Mouse (Mus musculus) ES-Bruce4 (cell line): ENCODE data around the gene Dbh. TPM values are rescaled to one million over a fixed set of nuclear protein-coding genes. Genes with fewer than 3 reads are reported as not detected.

ENCODE experiments used
- H3K27ac ChIP-seq: 2 replicates; pipeline ENCODE4 v1.5.1; 2012; ENCODE audit warnings: low read length, inconsistent platforms; ENCODE audit not compliant: insufficient read depth
- H3K27me3 ChIP-seq: 2 replicates; pipeline ENCODE4 v1.6.1; 2012; ENCODE audit warnings: mild to moderate bottlenecking, low read length, inconsistent platforms; ENCODE audit not compliant: control insufficient read depth, poor library complexity, insufficient read depth, severe bottlenecking
- H3K36me3 ChIP-seq: 2 replicates; pipeline ENCODE4 v1.6.1; 2012; ENCODE audit warnings: inconsistent platforms, mild to moderate bottlenecking, low read length, moderate library complexity; ENCODE audit not compliant: control insufficient read depth, poor library complexity, insufficient read depth, severe bottlenecking
- H3K4me1 ChIP-seq: one replicate; pipeline ENCODE4 v1.8.1; 2011; ENCODE audit warnings: low read length; ENCODE audit not compliant: control insufficient read depth, insufficient read depth
- H3K4me3 ChIP-seq: 2 replicates; pipeline ENCODE4 v1.5.1; 2011; ENCODE audit warnings: low read depth, mild to moderate bottlenecking, low read length
- H3K9ac ChIP-seq: 2 replicates; pipeline ENCODE4 v1.6.1; 2012; ENCODE audit warnings: low read depth, mild to moderate bottlenecking, inconsistent platforms; ENCODE audit not compliant: poor library complexity, severe bottlenecking
- H3K9me3 ChIP-seq: replicated peaks from 2 replicates; pipeline ENCODE4 v1.6.1; 2012; ENCODE audit warnings: mild to moderate bottlenecking, low read length, inconsistent platforms; ENCODE audit not compliant: control insufficient read depth, poor library complexity, insufficient read depth, severe bottlenecking
- CTCF ChIP-seq: IDR thresholded peaks from one replicate; pipeline ENCODE4 v1.8.1; 2011; ENCODE audit warnings: low read depth, low read length
- EP300 ChIP-seq: IDR thresholded peaks from 2 replicates; pipeline ENCODE4 v1.6.1; 2011; ENCODE audit warnings: low read depth, low read length; ENCODE audit not compliant: insufficient read depth
- POLR2A ChIP-seq: IDR thresholded peaks from one replicate; pipeline ENCODE4 v1.8.1; 2011; ENCODE audit warnings: low read length; ENCODE audit not compliant: insufficient read depth
- polyA plus RNA-seq: library from polyadenylated mRNA; stranded (reverse); fragments of >200 nt; gene quantifications from 2 replicates; pipeline ENCODE4 v1.2.4, GENCODE M21; 2011; ENCODE audit warnings: low read depth; ENCODE audit not compliant: missing spikeins, insufficient read depth, insufficient read length

Gene Dbh
- polyA plus RNA-seq: not detected in 2 replicates

DNA sequence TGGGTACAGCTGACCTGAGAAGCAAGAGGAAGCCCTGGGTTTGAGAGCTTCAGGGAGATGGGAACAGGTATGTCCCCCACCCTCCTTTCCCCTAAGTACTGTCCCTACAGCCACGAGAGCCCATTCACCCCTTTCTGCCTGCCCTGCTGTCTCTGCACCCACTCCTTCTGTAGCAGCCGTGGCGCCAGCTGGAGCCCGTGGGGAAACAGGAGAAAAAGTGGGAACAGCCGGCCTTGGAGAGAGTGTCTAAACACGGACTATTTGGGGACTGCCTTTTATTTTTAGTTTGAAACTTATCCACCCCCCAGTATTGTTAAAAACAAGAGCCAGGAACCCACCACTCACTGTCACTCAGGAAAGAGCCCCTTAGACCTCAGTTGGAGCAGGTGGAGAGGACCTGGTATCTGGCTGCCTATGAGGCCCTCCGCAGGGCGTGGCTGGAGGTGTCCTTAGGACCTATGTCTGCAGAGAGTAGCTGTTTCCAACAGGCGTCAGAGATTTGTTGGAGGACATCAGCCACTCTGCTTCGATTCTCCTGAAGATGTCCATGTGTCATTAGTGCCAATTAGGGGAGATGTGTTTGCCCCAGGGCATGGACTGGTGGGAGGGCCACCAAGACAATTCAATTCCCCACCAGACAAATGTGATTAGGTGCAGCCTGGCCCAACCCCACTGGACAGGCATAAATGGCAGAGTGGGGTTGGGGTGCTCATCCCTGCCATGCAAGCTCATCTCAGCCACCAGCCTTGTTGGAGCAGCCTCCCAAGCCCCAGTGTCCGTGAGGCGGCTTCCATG, at the start of gene Dbh:
Gene Dbh, plus strand, starts transcription at position 438 of the 795 bp plus-strand sequence.
- Histone ChIP-seq H3K9ac (no peak within 1 kb of the TSS), H3K9me3 (no peaks in the 10 kb centered on the region), H3K27me3 (no peaks in the 10 kb centered on the region), H3K27ac (no peak within 1 kb of the TSS), H3K4me3 (no peak within 1 kb of the TSS), H3K36me3 (no peaks in the 10 kb centered on the region), H3K4me1 (no peaks in the 10 kb centered on the region)
- TF ChIP-seq CTCF: no peak
- no peak for TF ChIP-seq EP300
- TF ChIP-seq POLR2A: no peak

- TF ChIP-seq POLR2A: no peak
- TF ChIP-seq EP300: no peak
- TF ChIP-seq CTCF: no peak
- Histone ChIP-seq H3K4me3 (no peak overlapping the region), H3K36me3 (no peaks in the 10 kb centered on the region), H3K9ac (no peak overlapping the region), H3K9me3 (no peaks in the 10 kb centered on the region), H3K4me1 (no peaks in the 10 kb centered on the region), H3K27ac (no peak overlapping the region), H3K27me3 (no peaks in the 10 kb centered on the region)
Observed at GRCm38 (mm10) chr2:27118452-27118851, 46.6 kb upstream of the Dbh start.

DNA sequence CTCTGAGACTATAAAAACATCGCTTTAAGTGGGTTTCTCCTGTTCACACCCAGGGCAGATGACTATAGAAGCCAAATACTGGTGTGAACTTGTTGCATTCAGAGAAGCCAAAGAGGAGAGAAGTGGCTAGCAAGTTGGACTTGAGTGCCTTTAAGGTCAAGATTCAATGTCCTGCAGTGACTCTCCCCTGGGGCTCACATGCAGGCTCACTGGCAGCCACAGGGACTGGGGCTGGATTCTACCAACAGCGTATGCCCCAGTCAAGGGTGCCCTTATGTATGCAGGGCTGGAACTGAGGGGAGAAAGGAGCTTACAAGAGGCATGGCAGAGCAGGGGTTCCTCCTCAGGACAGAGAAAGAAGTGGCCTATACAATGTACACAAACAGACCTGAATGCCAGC, 45.3 kb upstream of the Dbh start:
- Histone ChIP-seq H3K27me3 (no peaks in the 10 kb centered on the region), H3K27ac (no peak overlapping the region), H3K9ac (no peak overlapping the region), H3K9me3 (no peaks in the 10 kb centered on the region), H3K4me3 (no peak overlapping the region), H3K36me3 (no peaks in the 10 kb centered on the region), H3K4me1 (no peaks in the 10 kb centered on the region)
- TF ChIP-seq EP300 (no peak), POLR2A (no peak), CTCF (no peak)

DNA sequence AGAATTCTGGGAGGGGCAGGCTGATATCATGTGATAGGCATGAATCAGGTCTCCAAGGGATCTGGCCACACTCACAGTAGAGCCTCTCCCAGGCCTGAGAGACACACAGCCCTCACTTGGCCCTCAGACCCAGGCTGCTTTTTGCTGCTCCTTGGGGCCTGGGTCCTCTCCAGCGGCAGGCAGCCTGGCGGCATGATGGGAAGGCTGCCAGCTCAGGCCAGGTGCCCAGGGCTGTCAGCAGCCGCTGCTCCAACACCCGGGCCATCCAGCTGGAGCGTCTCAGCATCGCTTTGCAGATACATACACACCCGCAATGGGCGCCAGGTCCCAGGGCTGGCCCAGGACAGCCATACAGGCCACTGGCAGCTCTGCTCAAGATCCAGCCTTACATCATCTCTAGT, 44.8 kb upstream of the Dbh start:
- Histone ChIP-seq H3K27ac (no peak overlapping the region), H3K4me1 (no peaks in the 10 kb centered on the region), H3K36me3 (no peaks in the 10 kb centered on the region), H3K9ac (no peak overlapping the region), H3K9me3 (no peaks in the 10 kb centered on the region), H3K27me3 (no peaks in the 10 kb centered on the region), H3K4me3 (no peak overlapping the region)
- TF ChIP-seq POLR2A (no peak), CTCF (no peak), EP300 (no peak)

DNA sequence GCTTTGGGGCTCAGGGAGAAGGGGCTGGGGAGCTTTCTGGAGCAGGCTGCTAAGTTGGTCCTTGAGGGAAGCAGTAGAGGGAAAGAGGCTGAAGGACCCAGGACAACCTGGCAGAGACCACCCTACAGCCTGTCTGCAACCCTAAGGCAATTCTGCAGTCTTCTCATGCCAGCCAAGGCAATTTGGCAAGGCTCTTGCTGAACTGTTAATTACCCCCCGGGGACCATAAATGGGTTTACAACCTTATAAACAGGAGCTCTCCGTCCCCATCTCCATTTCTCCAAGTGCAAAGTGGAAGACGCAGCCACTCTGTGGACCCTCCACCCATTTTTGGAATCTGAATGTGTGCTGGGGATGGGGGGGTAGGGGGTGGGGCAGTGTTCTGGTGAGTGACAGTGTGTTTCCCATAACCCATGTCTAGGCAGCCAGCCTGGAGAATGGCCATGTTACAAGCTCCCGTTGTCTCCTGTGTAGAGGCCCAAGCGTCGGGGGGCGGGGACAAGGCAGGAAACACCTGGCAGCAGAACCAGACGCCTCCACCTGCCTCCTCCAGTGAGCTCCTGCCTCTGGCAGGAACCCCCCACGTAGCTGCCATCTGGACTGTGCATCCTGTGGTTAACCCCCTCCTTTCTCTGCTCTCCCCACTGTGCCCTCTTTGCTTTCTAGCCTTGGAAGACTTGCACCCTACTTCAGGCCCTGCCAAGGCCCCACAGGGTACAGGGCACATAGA, 43.2 kb upstream of the Dbh start:
- Histone ChIP-seq H3K9ac (no peak overlapping the region), H3K4me3 (no peak overlapping the region), H3K36me3 (no peaks in the 10 kb centered on the region), H3K27me3 (no peaks in the 10 kb centered on the region), H3K27ac (no peak overlapping the region), H3K9me3 (no peaks in the 10 kb centered on the region), H3K4me1 (no peaks in the 10 kb centered on the region)
- TF ChIP-seq POLR2A: no peak
- TF ChIP-seq EP300: no peak
- TF ChIP-seq CTCF: no peak

DNA sequence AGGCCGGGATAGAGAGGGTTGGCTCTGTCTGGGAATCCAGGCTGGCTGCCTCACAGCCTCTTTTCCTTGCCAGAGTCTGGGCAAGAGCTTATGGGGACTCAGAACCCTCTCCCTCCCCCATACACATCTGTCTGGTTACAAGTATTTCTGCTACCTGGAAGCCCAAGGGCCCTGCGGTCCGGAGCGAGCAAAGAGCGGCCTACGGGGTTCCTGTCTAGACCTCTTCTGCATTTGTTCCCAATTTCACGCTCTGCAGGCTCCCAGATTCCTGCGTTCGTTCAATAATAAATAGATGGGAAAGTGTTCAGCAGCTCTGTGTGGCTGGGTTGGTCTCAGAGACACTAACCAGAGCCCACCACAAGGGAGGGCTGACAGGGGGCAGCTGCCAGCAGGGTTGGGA, 42.5 kb upstream of the Dbh start:
- no peaks in the 10 kb centered on the region for H3K4me1 ChIP-seq
- TF ChIP-seq POLR2A: no peak
- no peak for TF ChIP-seq CTCF
- TF ChIP-seq EP300: no peak
- H3K27me3 ChIP-seq: no peaks in the 10 kb centered on the region
- no peak overlapping the region for H3K27ac ChIP-seq
- no peaks in the 10 kb centered on the region for H3K9me3 ChIP-seq
- no peak overlapping the region for H3K9ac ChIP-seq
- H3K36me3 ChIP-seq: no peaks in the 10 kb centered on the region
- H3K4me3 ChIP-seq: no peak overlapping the region
